Mouse (Mus musculus) forebrain, postnatal 0 days (tissue): ENCODE measurements around the gene Tmem41a. TPM values are rescaled to one million over a fixed set of nuclear protein-coding genes. Genes with fewer than 3 reads are reported as not detected.

Source experiments
- ATAC-seq: fragments of 200-750 bp; cut with Nextera tagmentation; 2 replicates; pipeline ENCODE4 v1.8.0; 2017; ENCODE audit warnings: mild to moderate bottlenecking, moderate library complexity
- DNase-seq: peaks from one replicate; pipeline ENCODE4 v3.0.0-alpha.2; 2015
- H3K27ac ChIP-seq: fragments of 300-500 bp; sonication (generic); 2 replicates; pipeline ENCODE4 v1.5.1; 2014; ENCODE audit warnings: low read depth, mild to moderate bottlenecking, antibody characterized with exemption, low read length, moderate library complexity, mixed read lengths
- H3K27me3 ChIP-seq: fragments of 300-500 bp; sonication (generic); 2 replicates; pipeline ENCODE4 v1.6.1; 2014; ENCODE audit warnings: mild to moderate bottlenecking, low read length, mixed read lengths; ENCODE audit not compliant: insufficient read depth
- H3K36me3 ChIP-seq: fragments of 300-500 bp; sonication (generic); 2 replicates; pipeline ENCODE4 v1.6.1; 2014; ENCODE audit warnings: mild to moderate bottlenecking, moderate library complexity; ENCODE audit not compliant: insufficient read depth
- H3K4me1 ChIP-seq: fragments of 300-500 bp; sonication (generic); 2 replicates; pipeline ENCODE4 v1.6.1; 2014; ENCODE audit warnings: antibody characterized with exemption; ENCODE audit not compliant: insufficient read depth
- H3K4me2 ChIP-seq: fragments of 300-500 bp; sonication (generic); 2 replicates; pipeline ENCODE4 v1.6.1; 2014; ENCODE audit warnings: low read depth, mild to moderate bottlenecking, moderate library complexity
- H3K4me3 ChIP-seq: fragments of 300-500 bp; sonication (generic); 2 replicates; pipeline ENCODE4 v1.5.1; 2014; ENCODE audit warnings: low read depth, low read length, mixed read lengths
- H3K9ac ChIP-seq: fragments of 300-500 bp; sonication (generic); 2 replicates; pipeline ENCODE4 v1.6.1; 2014; ENCODE audit warnings: mild to moderate bottlenecking
- H3K9me3 ChIP-seq: fragments of 300-500 bp; sonication (generic); 2 replicates; pipeline ENCODE4 v1.6.1; 2016; ENCODE audit warnings: low read length
- CTCF ChIP-seq: sonication (generic); IDR thresholded peaks from 2 replicates; pipeline ENCODE4 v1.5.1; 2016; ENCODE audit warnings: antibody characterized with exemption, control low read depth, low read depth
- WGBS: fragments of 180-500 bp; shearing (Covaris S2); extraction: QIAGEN DNeasy Blood & Tissue Kit; methylation state at CpG from one replicate; pipeline ENCODE4 v1.1.7; 2014; 5-methylcytosine and 5-hydroxymethylcytosine counted together
- polyA plus RNA-seq: library from polyadenylated mRNA; unstranded; fragments of >200 nt; fragmentation: Nextera tagmentation; extraction: Ambion mirVana; gene quantifications from 2 replicates; pipeline ENCODE4 v1.2.1, GENCODE M21; 2015
- total RNA-seq: library from RNA; depleted of rRNA; stranded (reverse); fragments of >200 nt; gene quantifications from 2 replicates; pipeline ENCODE4 v1.2.3, GENCODE M21; 2014; rRNA removed

The Tmem41a gene
- total and polyA plus RNA-seq, 2 experiments from 2014 or later, result 20.2 to 43.4 TPM

DNA sequence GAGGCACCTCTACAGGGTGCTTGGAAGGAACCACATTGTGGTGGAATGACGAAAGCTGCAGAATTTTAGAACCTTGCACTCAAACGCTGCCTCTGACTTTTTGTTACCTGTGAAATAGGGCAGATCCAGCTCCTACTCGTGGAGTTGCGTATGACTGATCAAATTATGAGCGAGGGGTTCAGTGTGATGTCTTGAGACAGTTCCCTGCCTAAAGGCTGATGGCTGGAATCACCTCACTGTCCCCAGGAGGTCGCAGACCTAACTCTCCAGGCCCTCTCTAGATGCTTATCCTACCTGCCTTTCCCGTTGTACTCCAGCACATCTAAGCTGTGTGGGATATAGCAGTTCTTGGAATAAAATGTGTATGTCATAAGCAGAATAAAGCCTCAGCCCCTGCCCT, 41.4 kb downstream of the Tmem41a start:
- Histone ChIP-seq H3K4me3 (no peak overlapping the region), H3K36me3 (peaks cover 27% of the 10 kb centered on the region), H3K9me3 (no peaks in the 10 kb centered on the region), H3K4me1 (no peaks in the 10 kb centered on the region), H3K9ac (no peak overlapping the region), H3K4me2 (no peak overlapping the region), H3K27me3 (no peaks in the 10 kb centered on the region), H3K27ac (no peak overlapping the region)
- ATAC-seq (no peak), DNase-seq (no peak)
- 91% methylated on average over 7 of the region's 7 CpGs for WGBS
- no peak for TF ChIP-seq CTCF

DNA sequence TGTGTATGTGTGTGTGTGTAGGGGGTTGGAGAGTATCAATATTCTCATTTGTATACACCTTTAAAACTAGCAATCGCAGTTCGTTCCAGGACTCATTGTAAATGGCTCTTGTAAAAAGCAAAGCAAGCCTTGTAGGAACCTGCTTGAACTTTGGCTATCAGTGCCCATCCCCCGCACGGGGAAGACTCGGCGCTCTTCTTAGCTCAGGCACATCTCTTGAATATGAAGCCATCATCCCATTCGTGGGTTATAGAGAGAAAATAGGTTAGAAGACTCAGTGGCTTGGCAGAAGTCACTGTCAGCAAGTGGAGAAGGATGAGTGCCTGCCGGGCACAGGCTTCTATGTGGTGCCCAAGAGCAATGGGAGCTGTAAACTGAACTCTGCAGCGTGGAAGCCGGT, 42.7 kb downstream of the Tmem41a start:
- H3K4me3 ChIP-seq, result no peak overlapping the region
- ATAC-seq, result no peak
- H3K4me2 ChIP-seq, result no peak overlapping the region
- no peak for DNase-seq
- H3K36me3 ChIP-seq, result peaks cover 24% of the 10 kb centered on the region
- H3K27me3 ChIP-seq, result no peaks in the 10 kb centered on the region
- no peak for TF ChIP-seq CTCF
- no peak overlapping the region for H3K27ac ChIP-seq
- 88% methylated on average over 10 of the region's 10 CpGs for WGBS
- no peaks in the 10 kb centered on the region for H3K9me3 ChIP-seq
- no peaks in the 10 kb centered on the region for H3K4me1 ChIP-seq
- H3K9ac ChIP-seq, result no peak overlapping the region

- ATAC-seq (no peak), DNase-seq (no peak)
- H3K27me3 ChIP-seq, result no peaks in the 10 kb centered on the region
- no peak overlapping the region for H3K9ac ChIP-seq
- no peak overlapping the region for H3K4me3 ChIP-seq
- no peaks in the 10 kb centered on the region for H3K4me1 ChIP-seq
- no peak overlapping the region for H3K4me2 ChIP-seq
- 74% methylated on average over 5 of the region's 5 CpGs for WGBS
- peaks cover 5% of the 10 kb centered on the region for H3K36me3 ChIP-seq
- TF ChIP-seq CTCF, result no peak
- no peaks in the 10 kb centered on the region for H3K9me3 ChIP-seq
- H3K27ac ChIP-seq, result no peak overlapping the region
Measured at GRCm38 (mm10) chr16:21901286-21901685, 46.1 kb downstream of the Tmem41a start.

DNA sequence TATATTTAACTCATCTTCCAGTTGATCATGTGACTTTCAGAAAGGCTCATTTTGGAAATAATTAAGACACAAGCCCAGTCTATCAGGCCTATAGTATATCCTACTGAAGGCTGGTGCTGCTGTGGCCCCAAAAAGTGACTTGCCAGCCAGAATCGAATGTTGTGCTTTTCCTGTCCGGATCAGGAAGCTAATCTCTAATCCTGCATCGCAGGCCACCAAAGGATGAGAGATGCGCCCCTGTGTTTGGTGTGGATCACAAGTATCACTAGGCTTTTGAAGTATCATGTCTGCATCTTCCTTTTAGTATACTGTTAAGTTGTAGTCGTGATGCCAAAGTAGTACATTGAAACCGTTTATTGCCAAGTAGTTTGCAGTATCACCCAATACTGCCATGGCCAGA, 53.5 kb downstream of the Tmem41a start:
- Histone ChIP-seq H3K27ac (no peak overlapping the region), H3K4me1 (no peaks in the 10 kb centered on the region), H3K9me3 (no peaks in the 10 kb centered on the region), H3K27me3 (no peaks in the 10 kb centered on the region), H3K4me3 (no peak overlapping the region), H3K4me2 (no peak overlapping the region), H3K9ac (no peak overlapping the region), H3K36me3 (peaks cover 7% of the 10 kb centered on the region)
- no peak for TF ChIP-seq CTCF
- WGBS, result 92% methylated on average over 6 of the region's 6 CpGs
- ATAC-seq (no peak), DNase-seq (no peak)

DNA sequence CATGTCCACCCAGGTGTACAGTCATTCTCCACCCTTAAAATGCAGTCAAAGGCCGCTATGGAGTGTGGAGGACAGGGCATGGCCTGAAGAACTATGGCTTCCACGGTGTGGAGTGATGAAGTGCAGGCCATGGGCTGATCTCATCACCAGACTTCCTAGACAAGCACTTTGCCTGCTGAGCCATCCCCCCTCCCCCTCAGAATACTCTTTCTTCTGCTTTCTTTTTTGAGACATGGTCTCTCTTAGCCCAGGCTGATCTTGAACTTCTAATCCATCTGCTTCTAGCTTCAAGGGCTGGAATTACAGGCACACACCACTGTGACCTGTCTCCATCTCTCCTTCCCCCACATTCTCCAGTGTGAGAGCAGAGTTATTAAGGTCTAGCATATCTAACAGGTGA, 59.8 kb downstream of the Tmem41a start:
- no peak for TF ChIP-seq CTCF
- ATAC-seq, result no peak

More for the DNA sequence above, 59.8 kb downstream of the Tmem41a start:
- Histone ChIP-seq H3K4me3 (no peak overlapping the region), H3K4me2 (no peak overlapping the region), H3K9me3 (no peaks in the 10 kb centered on the region), H3K9ac (no peak overlapping the region), H3K4me1 (no peaks in the 10 kb centered on the region), H3K36me3 (peaks cover 7% of the 10 kb centered on the region), H3K27me3 (no peaks in the 10 kb centered on the region), H3K27ac (no peak overlapping the region)
- 98% methylated on average over 2 of the region's 2 CpGs for WGBS
- no peak for DNase-seq

Other genes starting within 250 kb of the Tmem41a start
- gene Ehhadh, start 159.7 kb downstream of the Tmem41a start, total RNA-seq, result 1.6 and 1.9 TPM in 2 replicates
- 1.3 and 1.4 TPM in 2 replicates for gene Ehhadh, start 159.7 kb downstream of the Tmem41a start, polyA plus RNA-seq
- gene Map3k13, start 153.2 kb downstream of the Tmem41a start, total RNA-seq, result 7.0 and 8.7 TPM in 2 replicates
- 1.3 and 3.0 TPM in 2 replicates for gene Map3k13, start 153.2 kb downstream of the Tmem41a start, polyA plus RNA-seq
- gene Liph, start 48.1 kb upstream of the Tmem41a start, total RNA-seq, result 0.43 and 1.8 TPM in 2 replicates
- 0.64 and 0.91 TPM in 2 replicates for gene Liph, start 48.1 kb upstream of the Tmem41a start, polyA plus RNA-seq
- 37.1 and 49.1 TPM in 2 replicates for gene Senp2, start 61.9 kb upstream of the Tmem41a start, total RNA-seq
- 28.0 and 42.1 TPM in 2 replicates for gene Senp2, start 61.9 kb upstream of the Tmem41a start, polyA plus RNA-seq
- gene Igf2bp2, start 215.7 kb upstream of the Tmem41a start, total RNA-seq, result 11.2 and 12.2 TPM in 2 replicates
- gene Igf2bp2, start 215.7 kb upstream of the Tmem41a start, polyA plus RNA-seq, result 4.7 and 5.6 TPM in 2 replicates